Mouse (Mus musculus) myocyte (in vitro differentiated cells): Measurements from ENCODE around the gene Tmem147. TPM values are rescaled to one million over a fixed set of nuclear protein-coding genes. Genes with fewer than 3 reads are reported as not detected.

ENCODE experiments used
- H3K27me3 ChIP-seq: one replicate; pipeline ENCODE4 v1.6.1; 2011; ENCODE audit not compliant: control insufficient read depth, insufficient read depth, insufficient read length
- H3K36me3 ChIP-seq: one replicate; pipeline ENCODE4 v1.6.1; 2011; ENCODE audit not compliant: control insufficient read depth, insufficient read depth
- H3K4me2 ChIP-seq: one replicate; pipeline ENCODE4 v1.6.1; 2011; ENCODE audit warnings: low read depth, control low read depth
- H3K4me3 ChIP-seq: one replicate; pipeline ENCODE4 v1.5.1; 2011; ENCODE audit warnings: mild to moderate bottlenecking, control low read depth, moderate library complexity
- H3K79me2 ChIP-seq: one replicate; pipeline ENCODE4 v1.6.1; 2011; ENCODE audit not compliant: control insufficient read depth, insufficient read depth
- H3ac ChIP-seq: one replicate; pipeline ENCODE4 v1.6.1; 2011; ENCODE audit not compliant: control insufficient read depth, insufficient read length
- CEBPB ChIP-seq: IDR thresholded peaks from 2 replicates; pipeline ENCODE4 v1.6.1; 2011; ENCODE audit warnings: mild to moderate bottlenecking, moderate library complexity; ENCODE audit not compliant: poor library complexity, insufficient read depth, severe bottlenecking
- E2F4 ChIP-seq: IDR thresholded peaks from one replicate; pipeline ENCODE4 v1.6.1; 2011; ENCODE audit warnings: mild to moderate bottlenecking, control low read depth, moderate library complexity; ENCODE audit not compliant: insufficient read depth
- MAX ChIP-seq: IDR thresholded peaks from one replicate; pipeline ENCODE4 v1.6.1; 2011; ENCODE audit warnings: low read depth, mild to moderate bottlenecking, control low read depth
- MYOD1 ChIP-seq, 3 experiments: IDR thresholded peaks; one replicate each; pipeline ENCODE4 v1.6.1; 2011; ENCODE audit warnings: control low read depth in 2 of 3, low read depth in 2 of 3, mild to moderate bottlenecking in 2 of 3, moderate library complexity in 1 of 3; ENCODE audit not compliant: insufficient read length in 2 of 3, control insufficient read depth in 1 of 3
- MYOG ChIP-seq, 3 experiments: IDR thresholded peaks; one replicate each; pipeline ENCODE4 v1.6.1; 2011; ENCODE audit warnings: control low read depth in 2 of 3, low read depth in 2 of 3, mild to moderate bottlenecking in 2 of 3; ENCODE audit not compliant: insufficient read length in 2 of 3, control insufficient read depth in 1 of 3, insufficient read depth in 1 of 3
- POLR2A ChIP-seq: IDR thresholded peaks from one replicate; pipeline ENCODE4 v1.6.1; 2011; ENCODE audit warnings: low read depth, mild to moderate bottlenecking, control low read depth, moderate library complexity; ENCODE audit not compliant: insufficient read length
- POLR2AphosphoS2 ChIP-seq: IDR thresholded peaks from one replicate; pipeline ENCODE4 v1.6.1; 2011; ENCODE audit warnings: low read depth, control low read depth; ENCODE audit not compliant: insufficient read length
- REST ChIP-seq: IDR thresholded peaks from one replicate; pipeline ENCODE4 v1.6.1; 2011; ENCODE audit warnings: mild to moderate bottlenecking, control low read depth, moderate library complexity; ENCODE audit not compliant: insufficient read depth, insufficient read length
- SRF ChIP-seq: IDR thresholded peaks from one replicate; pipeline ENCODE4 v1.6.1; 2011; ENCODE audit warnings: low read depth; ENCODE audit not compliant: control insufficient read depth, insufficient read length
- TCF12 ChIP-seq: IDR thresholded peaks from one replicate; pipeline ENCODE4 v1.6.1; 2011; ENCODE audit warnings: mild to moderate bottlenecking, control low read depth; ENCODE audit not compliant: poor library complexity, insufficient read depth, severe bottlenecking
- TCF3 ChIP-seq: IDR thresholded peaks from one replicate; pipeline ENCODE4 v1.6.1; 2011; ENCODE audit warnings: low read depth, control low read depth; ENCODE audit not compliant: insufficient read length
- USF1 ChIP-seq: IDR thresholded peaks from one replicate; pipeline ENCODE4 v1.6.1; 2011; ENCODE audit warnings: low read depth, mild to moderate bottlenecking, control low read depth, moderate library complexity
- polyA plus RNA-seq: library from polyadenylated mRNA; unstranded; fragments of >200 nt; fragmentation: generic; extraction: Trizol; gene quantifications from one replicate; pipeline ENCODE4 v1.2.1, GENCODE M21; 2012; ENCODE audit warnings: missing spikeins

Tmem147 gene
- polyA plus RNA-seq, 1 experiment: 241 TPM

GRCm38 (mm10) chr7:30766408-30766807 is 37.1 kb upstream of the Tmem147 start:
- Histone ChIP-seq H3K4me2 (no peak overlapping the region), H3ac (no peak overlapping the region), H3K27me3 (peaks cover 31% of the 10 kb centered on the region), H3K36me3 (no peaks in the 10 kb centered on the region), H3K79me2 (no peaks in the 10 kb centered on the region), H3K4me3 (no peak overlapping the region)
- no peak for TF ChIP-seq MYOD1 (IDR thresholded peaks at IDR 0.05; ENCODE audit: control insufficient read depth in 1 of 3, insufficient read length in 2 of 3, low read depth in 2 of 3)

DNA sequence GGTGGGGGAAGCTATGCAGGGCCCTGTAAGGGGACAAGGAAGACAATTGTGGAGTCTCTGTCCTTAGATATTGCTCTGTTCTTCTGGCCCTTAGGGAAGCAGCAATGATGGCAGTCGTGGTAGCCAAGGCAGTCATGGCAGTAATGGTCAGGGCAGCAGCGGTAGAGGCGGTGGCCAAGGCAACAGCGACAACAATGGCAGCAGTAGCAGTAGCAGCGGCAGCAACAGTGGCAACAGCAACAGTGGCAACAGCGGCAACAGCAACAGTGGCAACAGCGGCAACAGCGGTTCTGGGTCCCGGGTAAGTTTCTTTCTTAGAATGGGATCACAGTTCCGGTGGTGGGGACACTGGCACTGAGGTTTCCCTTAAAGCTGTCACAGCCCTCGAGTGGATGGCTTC is 35.8 kb upstream of the Tmem147 start:
- peaks cover 31% of the 10 kb centered on the region for H3K27me3 ChIP-seq
- no peak overlapping the region for H3ac ChIP-seq
- no peak overlapping the region for H3K4me3 ChIP-seq
- TF ChIP-seq CEBPB (no peak), USF1 (no peak), MYOD1 (IDR thresholded peaks at IDR 0.05; ENCODE audit: control insufficient read depth in 1 of 3, insufficient read length in 2 of 3, low read depth in 2 of 3) (no peak), E2F4 (no peak), TCF3 (no peak), POLR2AphosphoS2 (no peak), TCF12 (no peak), MYOG (IDR thresholded peaks at IDR 0.05; ENCODE audit: control insufficient read depth in 1 of 3, insufficient read depth in 1 of 3, insufficient read length in 2 of 3, low read depth in 2 of 3) (no peak), MAX (no peak), REST (no peak), SRF (no peak)
- no peaks in the 10 kb centered on the region for H3K36me3 ChIP-seq
- no peak overlapping the region for H3K4me2 ChIP-seq
- no peaks in the 10 kb centered on the region for H3K79me2 ChIP-seq

DNA sequence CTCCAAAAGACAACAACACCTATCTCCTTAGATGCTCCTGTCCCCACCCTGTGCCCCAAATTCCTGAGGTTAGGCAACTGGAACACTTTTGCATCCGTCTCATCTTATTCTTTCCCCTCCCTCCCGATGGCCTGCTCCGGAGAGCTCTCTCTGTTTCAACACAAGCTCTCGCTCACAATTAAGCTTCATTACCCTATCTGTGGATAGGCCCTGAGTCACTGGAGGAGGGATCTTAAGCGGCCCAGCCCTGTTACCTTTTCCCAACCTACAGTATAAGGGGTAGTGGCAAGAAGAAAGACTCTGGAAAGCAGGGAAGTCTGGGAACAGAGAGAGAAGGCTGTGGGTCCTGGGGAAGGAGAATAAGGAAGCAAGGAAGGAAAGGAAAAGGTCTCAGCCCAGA is 34.1 kb upstream of the Tmem147 start, which contains the start of gene Dmkn:
TSS of gene Dmkn (plus strand) at position 301 of the 400 bp plus-strand sequence.
- H3ac ChIP-seq: no peak within 1 kb of the TSS
- H3K4me2 ChIP-seq: no peak within 1 kb of the TSS
- H3K27me3 ChIP-seq: peaks cover 31% of the 10 kb centered on the region
- H3K36me3 ChIP-seq: no peaks in the 10 kb centered on the region
- H3K79me2 ChIP-seq: no peaks in the 10 kb centered on the region
- TF ChIP-seq MAX: no peak
- TF ChIP-seq REST: no peak
- no peak for TF ChIP-seq POLR2A
- no peak for TF ChIP-seq POLR2AphosphoS2
- TF ChIP-seq E2F4: no peak
- TF ChIP-seq CEBPB: no peak
- no peak for TF ChIP-seq MYOG (IDR thresholded peaks at IDR 0.05; ENCODE audit: control insufficient read depth in 1 of 3, insufficient read depth in 1 of 3, insufficient read length in 2 of 3, low read depth in 2 of 3)
- no peak for TF ChIP-seq USF1
- no peak for TF ChIP-seq MYOD1 (IDR thresholded peaks at IDR 0.05; ENCODE audit: control insufficient read depth in 1 of 3, insufficient read length in 2 of 3, low read depth in 2 of 3)
- TF ChIP-seq TCF3: no peak
- no peak for TF ChIP-seq TCF12
- no peak for TF ChIP-seq SRF
- H3K4me3 ChIP-seq: no peak within 1 kb of the TSS

GRCm38 (mm10) chr7:30761769-30762352 is 32.5 kb upstream of the Tmem147 start:
- no peak overlapping the region for H3K4me3 ChIP-seq
- H3K27me3 ChIP-seq: peaks cover 31% of the 10 kb centered on the region
- H3K36me3 ChIP-seq: no peaks in the 10 kb centered on the region
- no peak overlapping the region for H3ac ChIP-seq
- no peak for TF ChIP-seq MAX
- no peak for TF ChIP-seq MYOD1 (IDR thresholded peaks at IDR 0.05; ENCODE audit: control insufficient read depth in 1 of 3, insufficient read length in 2 of 3, low read depth in 2 of 3)
- no peak for TF ChIP-seq MYOG (IDR thresholded peaks at IDR 0.05; ENCODE audit: control insufficient read depth in 1 of 3, insufficient read depth in 1 of 3, insufficient read length in 2 of 3, low read depth in 2 of 3)
- no peak for TF ChIP-seq USF1
- TF ChIP-seq TCF12: no peak
- no peak for TF ChIP-seq REST
- no peak for TF ChIP-seq TCF3
- TF ChIP-seq POLR2AphosphoS2: no peak
- no peak for TF ChIP-seq E2F4
- no peak for TF ChIP-seq SRF
- TF ChIP-seq POLR2A: no peak
- no peak for TF ChIP-seq CEBPB
- no peak overlapping the region for H3K4me2 ChIP-seq
- no peaks in the 10 kb centered on the region for H3K79me2 ChIP-seq

GRCm38 (mm10) chr7:30758853-30759252 is 29.5 kb upstream of the Tmem147 start:
- H3K4me2 ChIP-seq: no peak overlapping the region
- peaks cover 14% of the 10 kb centered on the region for H3K27me3 ChIP-seq
- H3K79me2 ChIP-seq: no peaks in the 10 kb centered on the region
- TF ChIP-seq POLR2A: no peak
- no peak for TF ChIP-seq TCF12
- TF ChIP-seq SRF: no peak
- no peak for TF ChIP-seq CEBPB
- no peak for TF ChIP-seq TCF3
- TF ChIP-seq MYOD1 (IDR thresholded peaks at IDR 0.05; ENCODE audit: control insufficient read depth in 1 of 3, insufficient read length in 2 of 3, low read depth in 2 of 3): no peak
- no peak for TF ChIP-seq MYOG (IDR thresholded peaks at IDR 0.05; ENCODE audit: control insufficient read depth in 1 of 3, insufficient read depth in 1 of 3, insufficient read length in 2 of 3, low read depth in 2 of 3)
- no peak for TF ChIP-seq USF1
- TF ChIP-seq E2F4: no peak
- TF ChIP-seq REST: no peak
- TF ChIP-seq POLR2AphosphoS2: no peak
- TF ChIP-seq MAX: no peak
- H3ac ChIP-seq: no peak overlapping the region
- no peak overlapping the region for H3K4me3 ChIP-seq
- H3K36me3 ChIP-seq: no peaks in the 10 kb centered on the region
